8 mouse cellular contexts compared by ENCODE assay signal in genomic region chr10:23350011-23350911, GRCm38 (mm10). TPM values are rescaled to one million over a fixed set of nuclear protein-coding genes. Genes with fewer than 3 reads are reported as not detected.
DNase-seq lines count a peak whose midpoint lies in the region; ATAC-seq lines count a peak whose summit lies in the region.

Eya4 (minus strand) TSS chr10:23350786.

- peak; percentile 88 for ATAC-seq in intestine, embryonic 15.5 days
- peak; percentile 37; the same call in 1 of the 2 replicates for ATAC-seq in liver, embryonic 12.5 days

- peaks cover 12% of the 10 kb centered on the region for H3K27me3 ChIP-seq in intestine, embryonic 15.5 days (replicated peaks)
- peaks cover 45% of the 10 kb centered on the region for H3K27me3 ChIP-seq in liver, embryonic 12.5 days (replicated peaks)

- peak; percentile 11 for DNase-seq in kidney, adult 18-20 months
- no peak for DNase-seq in kidney, adult 9 months
- DNase-seq in adrenal gland, postnatal 36 days: peak; percentile 33 to 40
- DNase-seq in gastrocnemius, adult 18-20 months (ENCODE audit: low spot score): peak; percentile 51
- DNase-seq in ovary, postnatal 14 days (ENCODE audit: low spot score): peak; percentile 9
- no peak for DNase-seq in spleen, postnatal 36 days (ENCODE audit: low spot score in 2 of 2)

- no peaks in the 10 kb centered on the region for H3K36me3 ChIP-seq in intestine, embryonic 15.5 days
- no peaks in the 10 kb centered on the region for H3K36me3 ChIP-seq in liver, embryonic 12.5 days

- H3K4me2 ChIP-seq in intestine, embryonic 15.5 days (replicated peaks): peak within 1 kb of the TSS; percentile 91
- H3K4me2 ChIP-seq in liver, embryonic 12.5 days: peak within 1 kb of the TSS; percentile 70

- H3K4me1 ChIP-seq in intestine, embryonic 15.5 days (replicated peaks): peaks cover 18% of the 10 kb centered on the region
- H3K4me1 ChIP-seq in liver, embryonic 12.5 days: peaks cover 6% of the 10 kb centered on the region; the same call in 1 of the 2 replicates

- H3K9me3 ChIP-seq in intestine, embryonic 15.5 days: no peaks in the 10 kb centered on the region
- H3K9me3 ChIP-seq in liver, embryonic 12.5 days (replicated peaks): no peaks in the 10 kb centered on the region

- peak within 1 kb of the TSS; percentile 45 for H3K9ac ChIP-seq in intestine, embryonic 15.5 days
- no peak within 1 kb of the TSS for H3K9ac ChIP-seq in liver, embryonic 12.5 days

- no peak within 1 kb of the TSS for H3K27ac ChIP-seq in intestine, embryonic 15.5 days
- no peak within 1 kb of the TSS for H3K27ac ChIP-seq in liver, embryonic 12.5 days

- 3% methylated on average over 69 of the region's 79 CpGs for WGBS in intestine, embryonic 15.5 days
- WGBS in liver, embryonic 12.5 days (ENCODE audit: insufficient replicate concordance): 2% methylated on average over 58 of the region's 79 CpGs

- H3K4me3 ChIP-seq in intestine, embryonic 15.5 days (replicated peaks): peak within 1 kb of the TSS; percentile 56
- H3K4me3 ChIP-seq in liver, embryonic 12.5 days: peak within 1 kb of the TSS; percentile 52

RNA-seq across cellular contexts. Expression of gene Eya4, which starts in this region (rescaled TPM):
- total RNA-seq in adrenal gland, postnatal 36 days (2021): 1 to 10 TPM in 1 of 2 experiments, under 1 TPM in 1; 0.72 to 1.2 TPM
- total RNA-seq in gastrocnemius, adult 18-20 months (2021): 10 to 100 TPM; 31.1 to 31.6 TPM
- polyA plus RNA-seq in intestine, embryonic 15.5 days (2015; fragmentation: Nextera tagmentation; extraction: Ambion mirVana): 0.82 and 1.1 TPM in 2 replicates
- polyA plus RNA-seq in liver, embryonic 12.5 days (2016; fragmentation: Nextera tagmentation; extraction: Ambion mirVana): 0.29 and 0.35 TPM in 2 replicates

Comparison
In these comparisons a context has a peak if more than half of its experiments do, and no peak if none do; other contexts are left out.
1. RNA of gene Eya4 (total RNA-seq): 31.1 to 31.6 TPM in gastrocnemius, adult 18-20 months; 0.72 to 1.2 TPM in adrenal gland, postnatal 36 days; every median in the first group is over 10 times any median in the second.
2. DNase-seq: peak in kidney, adult 18-20 months (single experiment), adrenal gland, postnatal 36 days (2 of 2), gastrocnemius, adult 18-20 months (single experiment) and ovary, postnatal 14 days (single experiment); none in kidney, adult 9 months (single experiment) and spleen, postnatal 36 days (0 of 2).
3. Peak in ATAC-seq, H3K4me3 ChIP-seq and H3K4me2 ChIP-seq in liver, embryonic 12.5 days; RNA of the gene not detected or under 1 TPM.